Mouse (Mus musculus): ENCODE data around the gene Gpbp1.

The Gpbp1 gene

GRCm38 (mm10) chr13:111467350-111467749 is 22.6 kb downstream of the Gpbp1 start:
- no peak for DNase-seq (ENCODE audit: low spot score in 2 of 2)

- DNase-seq (ENCODE audit: low spot score in 2 of 2): no peak
These were observed 28.5 kb downstream of the Gpbp1 start for GRCm38 (mm10) chr13:111461424-111461823.

GRCm38 (mm10) chr13:111456790-111457189 is 33.1 kb downstream of the Gpbp1 start:
- no peak for DNase-seq (ENCODE audit: low spot score in 2 of 2)

- DNase-seq (ENCODE audit: low spot score in 2 of 2): no peak
These were observed 45.6 kb downstream of the Gpbp1 start for GRCm38 (mm10) chr13:111444325-111444724.

- DNase-seq (ENCODE audit: low spot score in 2 of 2): no peak
These were observed 58.7 kb downstream of the Gpbp1 start for GRCm38 (mm10) chr13:111431174-111431573.

- no peak for DNase-seq (ENCODE audit: low spot score in 2 of 2)
These were observed 68.6 kb downstream of the Gpbp1 start for GRCm38 (mm10) chr13:111421330-111421729.

- DNase-seq (ENCODE audit: low spot score in 2 of 2): no peak
These were observed 71.8 kb downstream of the Gpbp1 start for GRCm38 (mm10) chr13:111418087-111418486.

- DNase-seq (ENCODE audit: low spot score in 2 of 2): peak; percentile 32 to 73
These were observed 76.8 kb downstream of the Gpbp1 start for GRCm38 (mm10) chr13:111413156-111413555.

- DNase-seq (ENCODE audit: low spot score in 2 of 2): peak in 1 of 2 experiments; percentile 30
These were observed 79.1 kb downstream of the Gpbp1 start for GRCm38 (mm10) chr13:111410831-111411230.

GRCm38 (mm10) chr13:111406859-111407389 is 83.0 kb downstream of the Gpbp1 start:
- DNase-seq (ENCODE audit: low spot score in 2 of 2): no peak

GRCm38 (mm10) chr13:111405956-111406355 is 84.0 kb downstream of the Gpbp1 start:
- DNase-seq (ENCODE audit: low spot score in 2 of 2): no peak

- no peak for DNase-seq (ENCODE audit: low spot score in 2 of 2)
These were observed 92.2 kb downstream of the Gpbp1 start for GRCm38 (mm10) chr13:111397600-111398151.

- no peak for DNase-seq (ENCODE audit: low spot score in 2 of 2)
These were observed 92.8 kb downstream of the Gpbp1 start for GRCm38 (mm10) chr13:111397061-111397460.

GRCm38 (mm10) chr13:111395528-111395927 is 94.4 kb downstream of the Gpbp1 start:
- no peak for DNase-seq (ENCODE audit: low spot score in 2 of 2)

GRCm38 (mm10) chr13:111394904-111395303 is 95.0 kb downstream of the Gpbp1 start:
- no peak for DNase-seq (ENCODE audit: low spot score in 2 of 2)

- no peak for DNase-seq (ENCODE audit: low spot score in 2 of 2)
These were observed 95.6 kb downstream of the Gpbp1 start for GRCm38 (mm10) chr13:111394341-111394740.

- DNase-seq (ENCODE audit: low spot score in 2 of 2): no peak
These were observed 96.5 kb downstream of the Gpbp1 start for GRCm38 (mm10) chr13:111393426-111393825.

GRCm38 (mm10) chr13:111391426-111391825 is 98.5 kb downstream of the Gpbp1 start:
- no peak for DNase-seq (ENCODE audit: low spot score in 2 of 2)

GRCm38 (mm10) chr13:111391011-111391410 is 98.9 kb downstream of the Gpbp1 start:
- no peak for DNase-seq (ENCODE audit: low spot score in 2 of 2)

GRCm38 (mm10) chr13:111384011-111384985 is 105.6 kb downstream of the Gpbp1 start:
- no peak for DNase-seq (ENCODE audit: low spot score in 2 of 2)

Measured in cerebellum, postnatal 4 days (tissue).